Mouse (Mus musculus): ENCODE results near the gene Cyp26a1.

Cyp26a1 gene

GRCm38 (mm10) chr19:37697651-37698272 lies at the start of gene Cyp26a1:
Cyp26a1 (plus strand) TSS chr19:37697798.
- no peak for DNase-seq (ENCODE audit: low read depth, low spot score)

- no peak for DNase-seq (ENCODE audit: low read depth, low spot score)
These were observed 49.6 kb upstream of the Cyp26a1 start for GRCm38 (mm10) chr19:37647994-37648393.

DNA sequence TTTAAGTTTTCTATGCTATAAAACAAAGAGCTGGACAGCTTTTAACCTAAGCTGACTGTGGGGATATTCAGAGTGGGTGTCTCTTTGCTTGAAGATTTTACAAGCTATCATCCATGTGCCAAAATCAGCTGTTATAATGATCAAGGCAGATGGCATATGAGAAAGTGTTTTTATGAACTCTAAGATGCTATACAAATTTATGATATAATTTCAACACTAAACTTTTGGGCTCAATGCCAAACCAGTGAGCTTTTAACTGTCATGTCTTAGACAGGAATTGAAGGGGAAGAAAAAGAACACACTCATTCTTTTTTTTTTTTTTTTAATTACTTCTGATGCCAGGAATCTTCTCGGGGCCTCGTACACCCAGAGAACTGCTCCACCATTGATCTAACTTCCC lies 47.1 kb upstream of the Cyp26a1 start:
- DNase-seq (ENCODE audit: low read depth, low spot score), result no peak

DNA sequence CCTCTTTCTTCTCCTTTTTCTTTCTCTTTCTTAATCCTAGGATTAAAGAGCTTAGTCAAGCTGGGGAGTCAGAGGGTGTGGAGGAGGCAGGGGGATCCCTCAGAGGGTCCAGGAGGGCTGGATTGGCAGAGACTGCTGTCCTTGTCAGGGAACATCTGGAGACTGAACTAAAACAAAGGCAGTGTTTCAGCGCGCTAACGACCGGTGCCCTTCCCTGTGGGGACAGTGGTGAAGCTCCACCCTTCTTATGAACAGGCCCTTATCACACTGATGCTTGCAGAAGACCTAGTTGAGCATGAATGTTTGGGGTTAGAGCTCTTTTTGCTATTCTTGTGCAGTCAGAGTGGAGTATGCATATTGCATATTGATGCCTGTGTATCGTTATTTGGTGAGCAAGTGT lies 43.6 kb upstream of the Cyp26a1 start:
- DNase-seq (ENCODE audit: low read depth, low spot score), result no peak

- DNase-seq (ENCODE audit: low read depth, low spot score), result no peak
These were observed 41.2 kb upstream of the Cyp26a1 start for GRCm38 (mm10) chr19:37656441-37656840.

- DNase-seq (ENCODE audit: low read depth, low spot score), result no peak
These were observed 32.3 kb upstream of the Cyp26a1 start for GRCm38 (mm10) chr19:37665256-37665655.

- no peak for DNase-seq (ENCODE audit: low read depth, low spot score)
These were observed 29.6 kb upstream of the Cyp26a1 start for GRCm38 (mm10) chr19:37667855-37668594.

DNA sequence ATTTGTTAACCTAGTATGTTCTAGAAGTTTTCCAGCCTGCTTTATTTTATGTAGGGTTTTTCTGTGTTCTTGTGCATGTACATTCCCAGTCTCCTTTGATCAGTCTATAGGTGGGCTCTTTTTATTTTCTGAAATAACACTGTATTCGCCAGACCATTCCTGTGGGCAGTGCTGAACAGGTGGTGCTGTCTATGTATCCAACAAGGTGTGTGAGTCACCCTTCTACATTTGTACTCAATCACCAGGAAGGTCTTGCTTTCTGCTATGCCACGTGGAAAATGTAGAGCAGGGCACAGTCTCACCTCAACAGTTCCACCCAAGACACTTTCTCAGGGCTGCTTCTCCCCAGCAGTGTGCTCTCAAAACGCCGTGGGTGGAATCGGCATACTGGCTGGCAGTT lies 28.9 kb upstream of the Cyp26a1 start:
- DNase-seq (ENCODE audit: low read depth, low spot score), result no peak

DNA sequence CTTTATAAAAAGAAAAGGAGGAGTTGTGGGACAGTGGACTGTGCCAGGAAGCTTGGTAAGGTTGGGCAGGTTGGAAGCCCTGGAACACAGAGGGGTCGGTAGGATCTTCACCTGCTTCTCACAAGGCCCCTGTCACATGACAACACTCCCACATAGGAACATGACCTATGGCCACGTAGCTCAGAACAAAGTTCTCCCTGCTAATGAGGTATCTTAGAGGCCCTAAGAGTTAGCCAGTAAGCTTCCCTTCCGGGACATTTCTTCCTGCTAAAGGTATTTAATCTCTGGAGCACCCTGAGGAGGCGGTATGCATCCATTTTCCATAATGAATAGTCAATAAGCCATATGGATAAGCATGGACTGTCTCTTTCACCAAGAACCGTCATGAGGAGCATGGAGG lies 28.1 kb upstream of the Cyp26a1 start:
- DNase-seq (ENCODE audit: low read depth, low spot score), result no peak

GRCm38 (mm10) chr19:37673393-37673792 lies 24.2 kb upstream of the Cyp26a1 start:
- no peak for DNase-seq (ENCODE audit: low read depth, low spot score)

GRCm38 (mm10) chr19:37685281-37685680 lies 12.3 kb upstream of the Cyp26a1 start, which contains the start of gene Cyp26c1:
Cyp26c1 (plus strand) TSS chr19:37685581.
- DNase-seq (ENCODE audit: low read depth, low spot score), result no peak

- DNase-seq (ENCODE audit: low read depth, low spot score), result no peak
These were observed 11.3 kb upstream of the Cyp26a1 start for GRCm38 (mm10) chr19:37686347-37686746.

GRCm38 (mm10) chr19:37686941-37687850 lies 10.4 kb upstream of the Cyp26a1 start:
- DNase-seq (ENCODE audit: low read depth, low spot score), result no peak

DNA sequence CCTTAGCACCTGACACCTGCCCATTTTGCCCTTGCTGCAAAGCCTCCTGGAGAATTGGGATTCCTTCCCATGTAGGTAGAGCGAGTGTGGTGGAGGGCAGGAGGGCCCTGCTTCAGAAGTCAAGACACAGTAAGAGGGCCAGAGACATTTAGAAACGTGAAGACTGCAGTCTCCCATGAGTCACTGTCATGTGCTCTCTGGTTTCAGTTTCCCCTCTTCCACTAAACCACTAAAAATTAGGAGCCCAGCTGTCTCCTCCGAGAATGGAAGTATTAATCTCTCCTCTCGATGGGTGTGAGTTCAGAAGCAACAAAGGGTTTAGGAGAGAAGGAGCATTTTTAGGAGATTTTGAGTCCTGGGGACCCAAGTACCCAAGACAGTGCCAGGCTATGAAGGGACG lies 8.1 kb upstream of the Cyp26a1 start:
- DNase-seq (ENCODE audit: low read depth, low spot score), result no peak

DNA sequence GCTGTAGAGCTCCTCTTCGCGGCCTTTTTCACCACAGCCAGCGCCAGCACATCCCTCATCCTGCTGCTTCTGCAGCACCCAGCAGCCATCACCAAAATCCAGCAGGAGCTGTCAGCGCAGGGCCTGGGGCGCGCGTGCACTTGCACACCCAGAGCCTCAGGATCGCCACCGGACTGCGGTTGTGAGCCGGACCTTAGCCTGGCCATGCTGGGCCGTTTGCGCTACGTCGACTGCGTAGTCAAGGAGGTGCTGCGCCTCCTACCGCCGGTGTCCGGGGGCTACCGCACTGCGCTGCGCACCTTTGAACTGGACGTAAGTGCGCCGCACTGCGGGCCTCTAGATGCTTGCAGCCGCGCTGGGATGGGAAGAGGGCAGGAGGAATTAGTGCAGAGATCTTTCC lies 6.9 kb upstream of the Cyp26a1 start:
- DNase-seq (ENCODE audit: low read depth, low spot score), result no peak

DNA sequence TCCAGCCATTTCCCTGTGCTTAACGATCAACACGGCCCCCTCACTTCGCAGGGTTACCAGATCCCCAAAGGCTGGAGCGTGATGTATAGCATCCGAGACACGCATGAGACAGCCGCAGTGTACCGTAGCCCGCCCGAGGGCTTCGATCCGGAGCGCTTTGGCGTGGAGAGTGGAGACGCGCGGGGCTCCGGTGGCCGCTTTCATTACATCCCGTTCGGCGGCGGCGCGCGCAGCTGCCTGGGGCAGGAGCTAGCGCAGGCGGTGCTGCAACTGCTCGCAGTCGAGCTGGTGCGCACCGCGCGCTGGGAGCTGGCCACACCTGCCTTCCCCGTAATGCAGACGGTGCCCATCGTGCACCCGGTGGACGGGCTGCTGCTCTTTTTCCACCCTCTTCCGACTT lies 4.7 kb upstream of the Cyp26a1 start:
- no peak for DNase-seq (ENCODE audit: low read depth, low spot score)

- no peak for DNase-seq (ENCODE audit: low read depth, low spot score)
These were observed 2.5 kb upstream of the Cyp26a1 start for GRCm38 (mm10) chr19:37695146-37695545.

DNA sequence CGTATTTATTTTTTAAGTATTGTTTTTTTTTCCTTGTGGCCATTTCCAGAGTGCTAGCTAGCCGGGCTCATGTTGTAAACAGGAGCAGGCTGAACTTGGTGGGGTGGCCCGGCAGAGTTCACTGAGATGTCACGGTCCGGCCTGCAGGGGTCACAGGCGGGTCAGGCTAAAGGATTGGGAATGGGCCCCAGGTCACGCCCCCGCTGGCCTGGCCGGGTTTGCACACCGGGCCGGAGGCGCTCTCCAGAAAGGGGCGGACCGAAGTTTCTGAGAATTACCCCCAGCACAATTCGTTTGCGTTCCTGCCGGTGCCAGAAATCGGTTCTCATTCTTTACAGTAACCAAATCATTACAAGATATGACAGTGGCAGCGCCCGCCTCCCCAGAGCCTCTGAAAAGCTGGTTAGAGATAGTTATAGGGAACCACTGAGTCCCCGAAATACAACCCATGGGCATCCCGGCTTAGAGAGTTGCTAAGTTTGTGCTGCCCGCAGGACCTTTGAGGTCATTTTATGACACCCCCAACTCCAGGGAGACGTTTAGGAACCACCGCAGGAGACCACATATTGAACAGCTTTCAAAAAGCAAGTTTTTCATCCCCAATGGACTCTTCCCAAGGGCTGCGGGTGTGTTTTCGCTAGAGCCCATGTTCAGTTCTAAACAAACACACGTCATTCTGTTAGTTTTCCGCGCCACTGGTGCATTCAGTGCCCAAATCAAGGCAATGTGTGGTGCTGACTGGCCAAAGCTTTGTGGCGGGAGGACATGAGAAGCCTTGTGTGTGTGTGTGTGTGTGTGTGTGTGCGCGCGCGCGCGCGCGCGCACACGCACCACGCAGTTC lies 1.6 kb upstream of the Cyp26a1 start:
- DNase-seq (ENCODE audit: low read depth, low spot score), result no peak

DNA sequence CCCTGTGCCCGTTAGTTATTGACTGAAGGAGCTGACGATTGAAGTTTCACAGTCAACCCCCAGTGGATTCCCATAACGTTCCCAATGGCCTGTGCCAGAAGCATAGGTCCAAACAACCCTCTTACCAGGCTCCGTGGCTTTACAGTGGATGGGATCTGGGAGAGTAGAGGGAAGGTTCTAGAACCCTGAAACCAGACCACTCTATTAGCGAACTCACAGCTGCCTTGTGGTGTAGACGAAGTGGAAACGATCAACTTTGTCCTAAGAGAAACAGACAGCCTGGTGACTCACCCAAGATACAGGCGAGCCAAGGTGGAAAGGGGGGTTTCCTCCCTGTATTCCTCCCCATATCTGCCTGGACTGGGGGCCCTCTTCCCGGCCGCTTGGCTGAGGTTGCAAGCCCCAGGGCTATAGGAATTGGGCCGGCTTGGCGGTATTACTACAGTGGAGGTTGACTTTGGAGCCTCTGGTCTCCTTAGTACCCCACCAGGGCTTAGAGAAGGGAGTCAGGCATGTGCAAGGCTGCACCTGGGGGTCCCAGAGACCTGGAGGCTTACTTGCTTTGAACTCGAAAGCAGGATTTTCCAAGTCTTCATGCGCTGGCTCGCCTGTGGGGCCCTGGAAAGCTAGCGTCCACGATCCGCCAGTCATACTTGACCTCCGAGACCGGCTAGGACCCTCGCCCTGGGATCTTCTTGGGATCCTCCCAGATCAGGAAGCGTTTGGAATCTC lies 829 bp upstream of the Cyp26a1 start:
- no peak for DNase-seq (ENCODE audit: low read depth, low spot score)

- no peak for DNase-seq (ENCODE audit: low read depth, low spot score)
These were observed 312 bp upstream of the Cyp26a1 start for GRCm38 (mm10) chr19:37697335-37697636.
